Mouse (Mus musculus) left cerebral cortex, adult 8-10 months (tissue): ENCODE data around the gene 4930590J08Rik. TPM values are rescaled to one million over a fixed set of nuclear protein-coding genes. Genes with fewer than 3 reads are reported as not detected.
A peak's percentile ranks its signal among the peaks of the same experiment; 100 is the strongest.
"Not testable (repeated sequence)": the region's sequence is repeated elsewhere in the genome, so short reads cannot be mapped to it uniquely, and the experiment has no call there.

Experiments used
- DNase-seq, 2 experiments: peaks; one replicate each; pipeline ENCODE4 v3.0.0; 2022; ENCODE audit warnings: low spot score in 2 of 2
- total RNA-seq, 4 experiments: library from RNA; stranded (reverse); gene quantifications; 2 replicates each; pipeline ENCODE4 v1.2.4; 2022

The 4930590J08Rik gene
- total RNA-seq: 1 to 10 TPM; 1.9 to 3.4 (median 2.9) TPM

DNA sequence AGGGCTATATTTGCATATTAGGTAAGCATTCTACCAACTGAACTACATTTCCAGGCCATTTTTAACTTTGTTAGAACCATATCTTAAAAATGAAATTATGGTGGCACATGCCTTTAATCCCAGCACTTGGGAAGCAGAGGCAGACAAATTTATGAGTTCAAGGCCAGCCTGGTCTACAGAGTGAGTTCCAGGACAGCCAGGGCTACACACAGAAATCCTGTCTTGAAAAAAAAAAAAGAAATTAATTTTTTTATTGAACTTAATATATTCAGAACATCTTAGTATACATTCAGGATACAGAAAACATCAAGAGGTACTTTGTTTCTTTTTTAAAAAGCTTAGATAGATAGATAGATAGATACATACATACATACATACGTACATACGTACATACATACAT is at the start of gene 4930590J08Rik:
TSS of gene 4930590J08Rik (plus strand) at position 301 of the 400 bp plus-strand sequence.
- not testable (repeated sequence) for DNase-seq

GRCm38 (mm10) chr6:91858339-91858738 is 44.3 kb upstream of the 4930590J08Rik start:
- DNase-seq: no peak

DNA sequence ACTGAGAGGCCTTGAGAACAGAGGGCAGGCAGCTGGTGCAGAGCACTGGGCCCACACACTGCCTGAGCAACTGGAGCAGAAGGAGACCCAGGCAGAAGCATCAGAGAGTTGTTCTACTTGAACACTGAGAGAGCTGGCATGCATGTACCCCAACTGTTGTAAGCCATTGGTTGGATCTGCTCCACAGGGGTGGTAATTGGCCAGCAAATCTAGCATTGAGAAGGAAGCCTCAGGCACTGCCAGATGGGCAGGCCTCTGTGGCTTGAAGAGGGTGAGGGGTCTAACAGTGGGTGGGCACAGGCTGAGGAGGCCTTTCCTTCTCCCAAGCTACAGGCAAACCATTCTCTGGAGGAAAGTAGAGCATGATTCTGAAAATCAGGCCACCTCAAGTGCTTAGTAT is 39.8 kb upstream of the 4930590J08Rik start:
- no peak for DNase-seq

DNA sequence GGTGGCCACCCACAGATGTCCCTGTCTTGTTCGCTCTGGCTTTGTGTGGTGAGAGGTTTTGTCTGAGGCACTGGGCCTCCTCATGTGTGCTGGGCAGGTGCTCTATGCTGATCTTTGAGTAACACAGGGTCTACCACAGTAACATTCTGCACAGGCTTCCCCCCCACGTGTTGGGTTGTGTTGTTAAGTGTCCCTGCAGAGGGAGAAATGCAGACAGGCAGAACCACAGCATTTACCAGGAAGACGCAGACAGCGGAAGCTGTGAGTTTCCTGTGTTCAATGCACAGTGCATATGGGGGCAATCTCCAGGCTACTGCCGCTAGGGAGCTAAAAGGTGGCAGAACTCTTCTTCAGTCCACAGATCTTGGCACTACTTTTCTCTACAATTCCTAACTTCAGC is 38.0 kb upstream of the 4930590J08Rik start:
- no peak for DNase-seq

- DNase-seq: peak; percentile 15 to 71
Measured at GRCm38 (mm10) chr6:91865601-91866000, 37.0 kb upstream of the 4930590J08Rik start.

GRCm38 (mm10) chr6:91868091-91868490 is 34.5 kb upstream of the 4930590J08Rik start:
- DNase-seq: no peak

DNA sequence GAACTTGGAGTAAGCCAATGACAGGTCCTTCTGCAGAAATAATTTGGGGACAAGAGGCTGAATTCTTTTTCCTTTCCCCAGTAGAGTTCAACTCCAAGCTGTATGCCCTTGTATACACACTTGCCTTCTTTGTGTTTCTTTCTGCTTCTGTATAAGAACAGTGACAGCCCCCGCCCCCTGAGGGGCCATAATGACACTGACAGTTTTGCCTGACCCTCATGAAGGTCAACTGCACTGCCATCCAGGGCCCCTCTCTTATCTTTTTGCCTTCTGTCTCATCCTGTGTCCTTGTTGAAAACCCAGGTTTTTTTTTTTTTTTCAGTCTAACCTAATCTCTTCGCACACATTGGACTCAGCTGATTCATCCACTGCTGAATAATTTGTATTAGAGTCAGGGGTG is 29.8 kb upstream of the 4930590J08Rik start:
- DNase-seq: no peak

- DNase-seq: peak; percentile 89 to 93
Measured at GRCm38 (mm10) chr6:91877885-91878651, 24.5 kb upstream of the 4930590J08Rik start, which contains the start of gene Ccdc174. Gene Ccdc174 (plus strand): TSS chr6:91878053.

DNA sequence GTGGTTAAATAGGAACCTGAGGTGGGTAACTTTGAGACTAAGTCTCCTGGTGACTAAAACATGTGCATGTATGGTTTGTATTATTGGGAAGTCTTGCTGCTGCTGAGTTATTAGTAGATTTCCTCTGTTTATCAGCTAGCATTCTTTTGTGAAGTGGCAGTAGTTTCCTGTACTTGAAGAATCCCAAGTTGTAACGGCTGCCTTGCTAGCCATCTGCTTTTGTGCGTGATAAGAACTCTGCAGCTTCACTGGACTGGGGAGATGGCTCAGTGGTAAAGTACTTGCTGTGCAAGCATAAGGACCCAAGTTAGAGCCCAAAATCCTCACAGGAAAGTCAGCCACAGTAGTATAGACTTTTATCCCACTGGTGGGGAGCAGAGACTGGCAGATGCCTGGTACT is 18.8 kb upstream of the 4930590J08Rik start:
- no peak for DNase-seq

- no peak for DNase-seq
Measured at GRCm38 (mm10) chr6:91889255-91889906, 13.2 kb upstream of the 4930590J08Rik start.

- DNase-seq: no peak
Measured at GRCm38 (mm10) chr6:91890615-91891014, 12.0 kb upstream of the 4930590J08Rik start.

DNA sequence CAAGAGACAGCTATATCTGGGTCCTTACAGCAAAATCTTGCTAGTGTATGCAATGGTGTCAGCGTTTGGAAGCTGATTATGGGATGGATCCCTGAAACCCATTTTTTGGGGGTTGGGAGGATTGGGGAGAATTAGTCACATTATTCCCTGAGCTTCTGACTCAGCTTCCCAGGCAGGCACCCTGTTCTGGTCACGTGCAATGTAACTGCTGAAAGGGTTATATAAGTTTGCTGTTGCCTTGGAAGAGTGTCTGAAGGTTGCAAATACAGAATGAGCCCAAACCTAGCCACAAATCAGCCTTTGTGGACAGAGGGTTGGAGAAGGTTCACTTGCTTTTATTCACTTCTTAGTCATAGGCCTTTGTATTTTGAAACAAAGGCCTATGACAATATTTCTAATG is 10.8 kb upstream of the 4930590J08Rik start:
- DNase-seq: no peak

DNA sequence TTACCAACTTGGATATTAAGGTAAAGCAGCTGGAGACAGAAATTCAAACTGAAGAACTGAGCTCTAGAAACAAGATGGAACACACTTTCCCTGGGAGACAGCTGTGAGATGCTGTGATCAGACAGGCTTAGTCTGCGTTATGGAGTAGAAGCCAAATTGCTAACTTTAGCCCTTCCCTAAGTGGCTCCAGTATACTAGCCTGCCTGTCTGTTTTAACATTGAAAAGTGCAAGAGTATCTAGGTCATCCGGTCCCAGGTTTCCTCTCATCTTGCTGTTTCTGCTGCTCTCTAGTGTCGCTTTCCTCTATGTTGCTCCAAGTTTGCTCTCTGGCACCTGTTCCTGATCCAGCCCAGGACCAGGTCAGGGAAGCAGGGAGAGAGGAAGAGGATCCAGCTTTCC is 5.8 kb upstream of the 4930590J08Rik start:
- no peak for DNase-seq

- DNase-seq: peak; percentile 41 to 51
Measured at GRCm38 (mm10) chr6:91901505-91901904, 1.1 kb upstream of the 4930590J08Rik start.

DNA sequence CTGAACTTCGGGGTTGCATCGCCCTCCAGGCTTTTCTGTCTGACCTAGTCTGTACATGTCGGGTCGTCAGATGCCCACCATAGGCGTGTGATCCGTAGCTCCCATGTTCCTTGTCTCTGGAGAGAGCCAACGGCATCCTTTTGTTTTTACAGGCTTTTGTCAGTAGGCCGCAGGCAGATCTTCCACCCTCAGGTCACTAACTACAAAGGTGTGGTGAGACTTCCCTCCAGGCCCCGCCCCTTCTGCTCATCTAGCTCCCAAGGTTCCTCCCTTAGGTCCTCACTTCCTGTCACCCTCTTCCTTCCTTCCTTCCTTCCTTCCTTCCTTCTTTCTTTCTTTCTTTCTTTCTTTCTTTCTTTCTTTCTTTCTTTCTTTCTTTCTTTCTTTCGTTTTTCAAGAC is 11.4 kb downstream of the 4930590J08Rik start:
- no peak for DNase-seq

GRCm38 (mm10) chr6:91917286-91917685 is 14.7 kb downstream of the 4930590J08Rik start:
- DNase-seq: peak in 1 of 2 experiments; percentile 80

GRCm38 (mm10) chr6:91917716-91918115 is 15.1 kb downstream of the 4930590J08Rik start:
- DNase-seq: no peak

GRCm38 (mm10) chr6:91931231-91931630 is 28.6 kb downstream of the 4930590J08Rik start:
- DNase-seq: no peak

GRCm38 (mm10) chr6:91938491-91938890 is 35.9 kb downstream of the 4930590J08Rik start:
- no peak for DNase-seq

DNA sequence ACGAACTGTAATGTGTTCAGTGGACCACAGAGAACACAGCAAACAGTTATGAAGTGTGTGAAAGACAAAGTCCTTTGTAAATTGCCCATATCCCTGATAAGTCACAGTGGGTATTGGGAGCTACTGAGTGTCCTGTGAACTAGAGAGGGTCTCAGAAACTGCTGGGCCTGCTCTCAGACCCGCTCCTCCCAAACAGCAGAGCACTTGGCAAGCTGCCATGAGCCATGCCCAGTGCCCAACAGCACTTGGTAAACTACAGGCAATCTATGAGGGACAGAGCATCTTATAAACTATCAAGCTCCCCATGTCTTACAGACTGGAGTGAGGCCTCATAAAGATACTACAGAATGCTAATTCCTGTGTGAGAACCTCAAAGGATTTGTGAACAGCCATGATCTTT is 45.8 kb downstream of the 4930590J08Rik start:
- DNase-seq: no peak

DNA sequence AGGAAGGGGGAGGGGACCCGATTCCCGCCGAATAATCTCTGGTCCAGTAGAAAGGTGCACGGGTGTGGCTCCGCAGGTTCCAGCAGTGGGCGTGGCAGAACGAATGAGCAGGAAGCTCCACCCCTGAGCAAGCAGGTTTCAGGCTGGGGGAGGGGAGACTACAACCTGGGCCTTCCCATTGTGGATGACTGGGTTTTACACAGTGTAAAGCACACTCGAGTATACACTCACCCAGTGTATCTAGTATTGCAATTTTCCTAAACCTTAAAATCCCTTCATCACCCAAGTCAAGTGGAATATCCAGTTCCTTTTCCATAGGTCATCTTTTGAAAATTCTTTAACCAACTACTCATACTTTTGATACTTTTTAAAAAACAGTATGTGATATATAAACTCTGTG is 55.4 kb downstream of the 4930590J08Rik start:
- not testable (repeated sequence) for DNase-seq

GRCm38 (mm10) chr6:91960028-91960811 is 57.6 kb downstream of the 4930590J08Rik start:
- DNase-seq: no peak
